Mouse (Mus musculus): ENCODE results near the gene Cfap157. TPM values are rescaled to one million over a fixed set of nuclear protein-coding genes. Genes with fewer than 3 reads are reported as not detected.

Gene Cfap157
- polyA plus RNA-seq (2015; fragmentation: Nextera tagmentation; extraction: Ambion mirVana) = 0.46 and 2.0 TPM in 2 replicates

DNA sequence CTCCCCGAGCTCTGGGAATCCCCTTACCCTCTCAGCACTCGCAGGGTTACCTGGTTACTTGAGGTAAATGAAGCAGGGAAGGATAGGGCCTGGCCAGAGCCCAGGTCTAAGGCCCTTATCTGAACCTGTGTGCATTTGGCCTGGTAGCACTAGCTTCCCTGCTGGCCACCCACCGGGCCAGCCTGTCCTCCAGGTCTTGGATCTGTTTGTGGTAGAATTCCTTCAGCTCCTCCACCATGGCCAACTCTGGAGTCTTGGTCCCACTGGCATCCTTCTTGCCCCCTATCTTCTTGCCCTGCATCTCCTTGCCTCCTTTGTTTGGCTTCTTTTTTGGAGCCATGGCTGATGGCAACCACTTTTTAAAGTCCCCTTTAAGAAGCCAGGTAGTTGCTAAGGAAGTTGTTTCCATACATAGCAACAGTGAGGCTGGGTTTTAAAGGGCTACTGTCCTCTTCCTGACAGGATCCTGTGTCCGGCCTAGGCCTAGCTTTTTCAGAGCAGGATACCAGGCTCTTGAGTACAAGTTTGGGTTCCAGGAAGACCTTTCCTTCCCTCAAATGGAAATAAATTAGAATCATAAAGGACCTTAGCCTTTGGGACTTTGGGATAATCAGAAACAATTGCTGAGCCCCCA, at the start of gene Cfap157:
TSS of gene Cfap157 (minus strand) at position 381 of the 634 bp plus-strand sequence.
- H3K4me2 ChIP-seq (replicated peaks) = no peak within 1 kb of the TSS
- 63% methylated on average over 4 of the region's 4 CpGs for WGBS

DNA sequence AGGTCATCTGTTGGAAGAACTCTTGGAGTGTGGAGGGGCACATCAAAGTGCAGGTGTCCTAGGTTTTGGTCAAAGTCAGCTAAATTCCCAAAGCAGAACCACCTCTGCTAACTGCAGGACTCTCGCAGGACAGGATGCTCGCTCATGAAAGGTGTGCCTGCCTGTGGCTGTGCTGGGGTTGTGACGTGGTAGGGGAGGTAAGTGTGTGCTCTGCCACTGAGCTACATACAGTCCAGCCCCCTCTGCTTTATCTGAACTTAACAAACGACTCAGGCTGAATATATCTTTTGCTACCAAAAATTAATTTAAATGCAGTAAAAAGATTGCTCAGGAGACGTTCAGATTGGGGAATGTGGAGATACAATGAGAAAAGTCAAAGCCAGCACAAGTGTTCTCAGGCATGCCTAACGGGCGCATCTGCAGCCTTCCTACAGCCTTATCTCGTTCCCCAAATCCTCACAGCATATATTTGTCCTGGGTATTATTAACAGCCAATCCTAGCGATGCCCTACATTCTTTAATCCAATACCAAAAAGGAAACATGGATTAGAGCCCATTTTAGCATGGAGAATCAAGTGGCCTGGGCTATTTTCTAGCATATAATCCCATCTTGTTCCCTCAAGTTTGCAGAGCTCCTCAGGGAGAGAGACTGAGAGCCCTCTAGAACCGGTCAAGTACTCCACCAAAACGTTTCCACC, 44.9 kb upstream of the Cfap157 start:
- H3K36me3 ChIP-seq = no peaks in the 10 kb centered on the region
- H3K9ac ChIP-seq (replicated peaks) = no peak overlapping the region
- no peaks in the 10 kb centered on the region for H3K9me3 ChIP-seq
- H3K27ac ChIP-seq = no peak overlapping the region
- 68% methylated on average over 11 of the region's 11 CpGs for WGBS
- H3K4me3 ChIP-seq (replicated peaks) = no peak overlapping the region
- H3K27me3 ChIP-seq = no peaks in the 10 kb centered on the region
- ATAC-seq = no peak
- peaks cover 19% of the 10 kb centered on the region for H3K4me1 ChIP-seq (replicated peaks)
- H3K4me2 ChIP-seq (replicated peaks) = no peak overlapping the region

More for the DNA sequence above, at the start of gene Cfap157:
- no peak for ATAC-seq
- Histone ChIP-seq H3K36me3 (peaks cover 10% of the 10 kb centered on the region), H3K4me3 (replicated peaks) (no peak within 1 kb of the TSS), H3K27ac (no peak within 1 kb of the TSS), H3K4me1 (replicated peaks) (peaks cover 3% of the 10 kb centered on the region; the same call in 1 of the 2 replicates), H3K9ac (replicated peaks) (no peak within 1 kb of the TSS), H3K27me3 (no peaks in the 10 kb centered on the region), H3K9me3 (no peaks in the 10 kb centered on the region)

DNA sequence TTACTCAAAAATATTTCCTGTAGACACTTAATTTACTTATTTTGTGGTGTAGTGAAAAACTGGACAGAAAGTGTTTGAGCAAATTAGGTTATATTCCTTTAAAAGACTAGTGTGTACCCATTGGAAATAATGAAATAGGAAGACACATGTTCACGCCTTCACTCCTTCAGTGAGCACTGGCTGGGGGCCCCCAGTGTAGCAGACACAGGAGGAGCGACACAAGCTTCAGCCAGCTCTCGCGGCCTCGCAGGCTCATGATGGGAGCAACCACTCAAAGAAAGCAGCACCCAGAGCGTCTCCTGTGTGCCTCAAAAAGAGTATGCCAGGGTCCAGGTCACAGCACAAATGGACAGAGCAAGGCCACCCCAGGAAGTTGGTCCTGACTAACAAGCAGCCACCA, 41.6 kb upstream of the Cfap157 start:
- H3K27ac ChIP-seq = no peak overlapping the region
- WGBS = 88% methylated on average over 6 of the region's 6 CpGs
- H3K9me3 ChIP-seq = no peaks in the 10 kb centered on the region
- no peak overlapping the region for H3K4me3 ChIP-seq (replicated peaks)
- H3K9ac ChIP-seq (replicated peaks) = no peak overlapping the region
- no peaks in the 10 kb centered on the region for H3K27me3 ChIP-seq
- no peak for ATAC-seq
- H3K4me2 ChIP-seq (replicated peaks) = no peak overlapping the region
- H3K4me1 ChIP-seq (replicated peaks) = peaks cover 29% of the 10 kb centered on the region
- H3K36me3 ChIP-seq = peaks cover 13% of the 10 kb centered on the region; the same call in 1 of the 2 replicates

DNA sequence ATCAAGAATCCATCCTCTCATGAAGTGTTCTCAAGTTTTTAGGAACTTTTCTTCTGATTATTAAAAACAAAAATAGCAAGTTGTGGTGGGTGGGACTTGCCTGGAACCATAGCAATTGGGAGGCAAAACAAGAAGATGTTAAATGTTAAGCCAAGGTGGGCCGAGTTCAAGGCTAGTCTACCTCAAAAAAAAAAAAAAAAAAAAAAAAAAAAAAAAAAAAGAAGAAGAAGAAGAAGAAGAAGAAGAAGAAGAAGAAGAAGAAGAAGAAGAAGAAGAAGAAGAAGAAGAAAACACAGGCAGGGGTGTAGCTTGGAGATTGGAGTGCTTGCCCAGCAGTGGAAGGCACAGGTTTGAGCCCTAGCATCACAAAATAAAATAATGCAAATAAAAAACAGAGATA, 40.5 kb upstream of the Cfap157 start:
- Histone ChIP-seq H3K9me3 (no peaks in the 10 kb centered on the region), H3K27ac (no peak overlapping the region), H3K27me3 (no peaks in the 10 kb centered on the region), H3K4me3 (replicated peaks) (no peak overlapping the region), H3K4me2 (replicated peaks) (no peak overlapping the region), H3K36me3 (peaks cover 15% of the 10 kb centered on the region; the same call in 1 of the 2 replicates), H3K9ac (replicated peaks) (no peak overlapping the region), H3K4me1 (replicated peaks) (peaks cover 29% of the 10 kb centered on the region)
- no peak for ATAC-seq
- 88% methylated on average over 1 of the region's 1 CpGs for WGBS

DNA sequence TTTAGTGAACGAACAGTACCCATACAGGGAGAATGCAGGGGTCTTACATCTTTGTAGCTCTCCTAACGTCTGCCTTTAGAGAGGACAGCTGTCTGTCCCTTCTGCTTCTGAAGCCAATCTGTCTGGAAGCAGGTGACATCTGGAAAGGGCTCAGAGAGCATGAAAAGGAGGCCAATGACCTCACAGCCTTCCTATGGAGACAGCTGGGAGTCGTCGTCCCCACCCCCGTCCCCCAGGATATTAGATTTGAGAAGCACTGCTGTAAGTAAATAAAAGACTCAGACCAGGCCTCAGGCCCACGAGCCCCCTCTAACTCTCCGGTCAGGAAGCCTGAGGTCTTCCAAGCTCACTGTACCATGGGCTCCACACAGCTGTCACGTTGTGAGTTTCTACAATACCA, 40.0 kb upstream of the Cfap157 start:
- H3K4me1 ChIP-seq (replicated peaks) = peaks cover 23% of the 10 kb centered on the region
- peaks cover 20% of the 10 kb centered on the region; the same call in 1 of the 2 replicates for H3K36me3 ChIP-seq
- H3K9ac ChIP-seq (replicated peaks) = peak overlapping the region; percentile 33; the same call in 1 of the 2 replicates
- WGBS = 26% methylated on average over 8 of the region's 8 CpGs
- H3K4me3 ChIP-seq (replicated peaks) = no peak overlapping the region
- H3K27ac ChIP-seq = peak overlapping the region; percentile 19; the same call in 1 of the 2 replicates
- no peak for ATAC-seq
- no peak overlapping the region for H3K4me2 ChIP-seq (replicated peaks)
- H3K27me3 ChIP-seq = no peaks in the 10 kb centered on the region
- H3K9me3 ChIP-seq = no peaks in the 10 kb centered on the region

DNA sequence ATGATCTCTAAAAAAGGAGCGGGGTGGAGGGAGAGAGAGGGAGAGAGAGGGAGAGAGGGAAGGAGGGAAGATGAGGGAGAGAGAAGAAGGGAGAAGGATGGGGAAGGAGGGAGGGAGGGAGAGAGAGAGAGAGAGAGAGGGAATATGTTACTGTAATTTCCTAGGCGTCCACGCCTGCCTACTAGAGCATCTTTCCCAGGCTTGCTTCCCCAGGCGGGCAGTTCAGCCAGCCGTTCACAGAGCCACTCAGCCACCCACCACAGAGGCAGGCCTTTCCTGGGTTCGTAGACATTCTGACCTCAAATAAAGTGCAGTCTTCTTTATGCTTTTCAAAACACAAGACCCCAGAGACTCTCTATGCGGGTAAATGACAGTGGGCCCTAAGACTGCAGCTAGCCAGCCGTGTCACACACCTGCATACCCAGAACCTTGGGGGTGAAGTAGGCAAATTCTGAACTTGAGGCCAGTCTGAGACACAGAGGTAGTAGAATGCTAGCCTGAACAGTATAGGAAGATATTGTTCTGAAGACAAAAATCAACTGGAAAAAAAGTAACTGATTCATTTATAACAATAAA, 39.4 kb upstream of the Cfap157 start:
- Histone ChIP-seq H3K4me1 (replicated peaks) (peaks cover 19% of the 10 kb centered on the region), H3K9me3 (no peaks in the 10 kb centered on the region), H3K27ac (peak overlapping the region; percentile 19; the same call in 1 of the 2 replicates), H3K36me3 (peaks cover 24% of the 10 kb centered on the region; the same call in 1 of the 2 replicates), H3K4me2 (replicated peaks) (no peak overlapping the region), H3K27me3 (no peaks in the 10 kb centered on the region), H3K4me3 (replicated peaks) (no peak overlapping the region), H3K9ac (replicated peaks) (no peak overlapping the region)
- WGBS = 58% methylated on average over 8 of the region's 8 CpGs
- ATAC-seq = no peak

DNA sequence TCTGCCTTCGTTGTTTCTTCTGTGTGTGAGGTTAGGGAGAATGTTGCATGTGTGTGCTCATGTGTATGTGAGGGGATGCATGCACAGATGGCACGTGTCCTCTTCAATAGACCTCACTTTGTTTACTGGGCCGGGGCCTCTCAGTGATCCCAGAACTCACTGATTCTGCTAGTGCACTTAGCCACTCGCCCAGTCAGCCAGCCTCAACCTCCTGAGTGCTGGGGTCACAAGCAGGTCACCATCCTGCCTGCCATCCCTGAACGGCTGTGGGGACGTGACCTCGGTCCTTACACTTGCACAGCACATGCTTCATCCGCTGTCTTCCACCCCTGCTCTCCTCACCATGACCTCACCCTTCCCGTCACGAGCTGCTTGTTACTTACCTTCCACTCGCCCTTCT, 38.9 kb upstream of the Cfap157 start:
- Histone ChIP-seq H3K9me3 (no peaks in the 10 kb centered on the region), H3K27ac (0 out of 2 replicates have a peak overlapping the region, but pooled peaks have one; percentile 1)

DNA sequence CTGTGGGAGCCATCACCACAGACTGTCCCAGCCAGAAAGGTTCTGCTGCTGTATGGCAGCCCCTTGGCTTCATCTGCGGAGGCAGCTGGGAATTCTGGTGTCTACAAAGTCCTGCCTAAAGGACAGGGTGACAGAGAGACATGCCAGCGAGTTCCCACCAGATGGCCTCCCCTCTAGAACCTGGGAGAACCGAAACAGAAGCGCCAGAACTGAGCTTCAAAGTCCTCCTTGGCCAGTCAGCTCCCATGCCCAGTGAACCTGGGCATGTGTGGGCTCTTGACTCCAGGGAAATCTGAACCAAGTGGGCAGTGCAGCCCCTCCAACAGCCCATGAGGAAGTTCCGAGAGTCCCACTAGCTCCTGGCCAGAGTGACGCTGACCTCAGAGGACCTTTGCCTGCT, 38.4 kb upstream of the Cfap157 start:
- Histone ChIP-seq H3K9me3 (no peaks in the 10 kb centered on the region), H3K36me3 (peaks cover 31% of the 10 kb centered on the region), H3K4me1 (replicated peaks) (peaks cover 19% of the 10 kb centered on the region), H3K4me2 (replicated peaks) (no peak overlapping the region), H3K27ac (no peak overlapping the region), H3K9ac (replicated peaks) (0 out of 2 replicates have a peak overlapping the region, but pooled peaks have one; percentile 19), H3K4me3 (replicated peaks) (no peak overlapping the region), H3K27me3 (no peaks in the 10 kb centered on the region)
- ATAC-seq = no peak
- 80% methylated on average over 6 of the region's 6 CpGs for WGBS

More for the DNA sequence above, 38.9 kb upstream of the Cfap157 start:
- Histone ChIP-seq H3K36me3 (peaks cover 25% of the 10 kb centered on the region), H3K9ac (replicated peaks) (no peak overlapping the region; the same call in 1 of the 2 replicates), H3K4me2 (replicated peaks) (no peak overlapping the region), H3K4me3 (replicated peaks) (no peak overlapping the region), H3K4me1 (replicated peaks) (peaks cover 19% of the 10 kb centered on the region), H3K27me3 (no peaks in the 10 kb centered on the region)
- no peak for ATAC-seq
- WGBS = 61% methylated on average over 11 of the region's 11 CpGs

DNA sequence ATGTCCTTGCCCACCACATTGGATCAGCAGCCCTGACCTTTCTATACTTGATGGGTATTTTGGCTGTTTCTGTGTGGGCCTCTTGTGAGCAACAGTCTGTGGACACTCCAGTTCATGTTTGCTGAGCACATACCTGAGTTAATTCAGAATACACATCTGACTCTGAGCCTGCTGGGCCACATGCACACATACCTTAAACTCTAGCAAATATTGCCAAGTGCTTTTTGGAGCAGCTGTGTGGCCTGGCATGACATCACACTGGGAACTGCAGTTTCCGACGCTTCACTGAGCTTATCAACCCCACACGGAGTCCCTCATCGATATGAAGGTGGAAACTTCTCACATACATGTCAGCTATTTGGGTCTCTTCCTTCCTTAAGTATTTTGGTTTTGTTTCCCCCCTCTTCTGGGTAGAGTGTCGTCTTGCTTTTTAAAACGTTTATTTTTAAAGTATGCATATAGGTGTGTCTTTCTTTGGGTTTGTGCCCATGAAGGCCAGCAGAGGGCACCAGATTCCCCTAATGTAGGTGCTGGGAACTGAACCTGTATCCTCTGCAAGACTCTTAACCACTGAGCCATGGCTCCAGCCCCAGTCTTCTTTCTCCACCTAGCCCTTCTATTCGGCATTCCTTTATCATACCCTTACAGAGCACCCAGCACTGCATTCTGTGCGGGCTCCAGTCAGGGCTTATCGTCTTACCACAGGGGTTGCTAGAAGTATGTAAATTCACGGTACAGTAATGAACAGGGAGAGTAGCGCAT, 37.0 kb upstream of the Cfap157 start:
- Histone ChIP-seq H3K4me3 (replicated peaks) (no peak overlapping the region), H3K27me3 (no peaks in the 10 kb centered on the region), H3K4me1 (replicated peaks) (peaks cover 19% of the 10 kb centered on the region), H3K36me3 (peaks cover 40% of the 10 kb centered on the region), H3K9ac (replicated peaks) (no peak overlapping the region), H3K9me3 (no peaks in the 10 kb centered on the region), H3K27ac (no peak overlapping the region), H3K4me2 (replicated peaks) (no peak overlapping the region)
- 0 out of 2 replicates have a peak, but pooled peaks have one; percentile 45 for ATAC-seq
- WGBS = 73% methylated on average over 11 of the region's 11 CpGs

DNA sequence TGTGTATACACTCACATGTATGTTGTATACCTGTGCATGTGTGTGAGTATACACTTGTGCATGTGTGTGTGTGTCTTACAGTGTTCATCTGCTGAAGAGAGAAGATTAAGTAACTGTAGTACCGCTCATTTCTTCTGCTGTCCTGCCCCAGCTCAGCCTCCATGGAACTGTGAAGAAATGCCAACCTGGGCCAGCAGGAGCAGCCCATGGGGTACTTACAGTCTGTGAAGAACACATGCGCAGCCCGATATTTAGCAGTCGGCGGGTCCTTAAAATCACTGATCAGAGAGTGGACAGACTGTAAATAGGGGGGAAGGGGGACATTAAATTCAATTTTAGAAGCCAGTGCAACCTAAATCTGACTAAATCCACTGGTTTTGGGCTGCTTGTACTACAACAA, 34.0 kb upstream of the Cfap157 start:
- H3K4me1 ChIP-seq (replicated peaks) = peaks cover 4% of the 10 kb centered on the region; the same call in 1 of the 2 replicates
- no peaks in the 10 kb centered on the region for H3K9me3 ChIP-seq
- H3K9ac ChIP-seq (replicated peaks) = no peak overlapping the region
- no peaks in the 10 kb centered on the region for H3K27me3 ChIP-seq
- ATAC-seq = no peak
- H3K4me3 ChIP-seq (replicated peaks) = no peak overlapping the region
- H3K36me3 ChIP-seq = peaks cover 62% of the 10 kb centered on the region
- no peak overlapping the region for H3K4me2 ChIP-seq (replicated peaks)
- no peak overlapping the region for H3K27ac ChIP-seq
- WGBS = 95% methylated on average over 5 of the region's 5 CpGs

DNA sequence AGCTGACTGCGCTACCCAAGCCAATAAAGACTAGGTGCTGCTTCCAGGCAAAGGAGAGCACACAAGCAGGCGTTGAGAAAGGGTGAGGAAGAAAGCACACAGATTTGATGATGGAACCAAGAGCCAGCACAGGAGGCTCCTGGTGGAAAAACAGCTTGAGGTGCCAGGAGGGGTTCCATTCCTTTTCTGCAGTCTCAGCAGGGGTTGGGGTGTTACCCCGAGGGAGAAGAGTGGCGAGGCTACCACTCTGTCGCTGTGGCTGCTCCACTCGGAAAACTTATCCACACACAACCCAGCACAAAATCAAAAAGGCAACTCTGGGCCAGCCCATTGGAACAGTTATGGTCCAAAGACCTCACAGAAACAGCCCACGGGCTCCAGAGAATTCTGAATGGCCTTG, 33.4 kb upstream of the Cfap157 start:
- ATAC-seq = no peak
- H3K27me3 ChIP-seq = no peaks in the 10 kb centered on the region
- no peak overlapping the region for H3K4me2 ChIP-seq (replicated peaks)
- no peak overlapping the region for H3K4me3 ChIP-seq (replicated peaks)
- H3K36me3 ChIP-seq = peaks cover 62% of the 10 kb centered on the region
- peak overlapping the region; percentile 1; the same call in 1 of the 2 replicates for H3K9ac ChIP-seq (replicated peaks)
- 71% methylated on average over 7 of the region's 7 CpGs for WGBS
- no peaks in the 10 kb centered on the region for H3K9me3 ChIP-seq
- H3K4me1 ChIP-seq (replicated peaks) = no peaks in the 10 kb centered on the region
- peak overlapping the region; percentile 44; the same call in 1 of the 2 replicates for H3K27ac ChIP-seq

All from midbrain, embryonic 13.5 days (tissue).